Mouse (Mus musculus) adrenal gland, adult 18-20 months (tissue): ENCODE data around the gene Izumo1r. TPM values are rescaled to one million over a fixed set of nuclear protein-coding genes. Genes with fewer than 3 reads are reported as not detected.

ENCODE experiments used
- DNase-seq, 2 experiments: peaks; one replicate each; pipeline ENCODE4 v3.0.0; 2021 to 2022; ENCODE audit warnings: low spot score in 2 of 2
- long read RNA-seq, 2 experiments: library from polyadenylated mRNA; stranded (forward); transcript quantifications; one replicate each; pipeline ENCODE4 v2.0.0; 2021
- total RNA-seq, 2 experiments: library from RNA; stranded (reverse); gene quantifications; 1 replicate in 1 of 2; 2 replicates in 1 of 2; pipeline ENCODE4 v1.2.3; 2021

The Izumo1r gene
- not detected for total RNA-seq
- long read RNA-seq, experiment 1: 0 reads
- long read RNA-seq, experiment 2: 0 reads

- DNase-seq: no peak
These were observed at the start of gene Izumo1r for GRCm38 (mm10) chr9:14903581-14904378. TSS of gene Izumo1r (minus strand) at chr9:14903949.

GRCm38 (mm10) chr9:14951072-14951471 is 47.3 kb upstream of the Izumo1r start:
- no peak for DNase-seq

- DNase-seq: no peak
These were observed 45.1 kb upstream of the Izumo1r start for GRCm38 (mm10) chr9:14948843-14949242.

GRCm38 (mm10) chr9:14946677-14947076 is 42.9 kb upstream of the Izumo1r start:
- no peak for DNase-seq

- no peak for DNase-seq
These were observed 42.2 kb upstream of the Izumo1r start for GRCm38 (mm10) chr9:14945919-14946318.

GRCm38 (mm10) chr9:14942143-14942720 is 38.5 kb upstream of the Izumo1r start:
- DNase-seq: no peak

GRCm38 (mm10) chr9:14939610-14940009 is 35.9 kb upstream of the Izumo1r start:
- DNase-seq: no peak

GRCm38 (mm10) chr9:14937308-14937707 is 33.6 kb upstream of the Izumo1r start:
- DNase-seq: no peak

GRCm38 (mm10) chr9:14934851-14935250 is 31.1 kb upstream of the Izumo1r start:
- DNase-seq: no peak

- no peak for DNase-seq
These were observed 28.2 kb upstream of the Izumo1r start for GRCm38 (mm10) chr9:14931943-14932342.

GRCm38 (mm10) chr9:14931211-14931610 is 27.5 kb upstream of the Izumo1r start:
- DNase-seq: no peak

- DNase-seq: no peak
These were observed 22.8 kb upstream of the Izumo1r start for GRCm38 (mm10) chr9:14926593-14926992.

GRCm38 (mm10) chr9:14923625-14924024 is 19.9 kb upstream of the Izumo1r start:
- DNase-seq: no peak

- DNase-seq: no peak
These were observed 18.3 kb upstream of the Izumo1r start for GRCm38 (mm10) chr9:14921971-14922560.

GRCm38 (mm10) chr9:14921254-14921653 is 17.5 kb upstream of the Izumo1r start:
- DNase-seq: no peak

GRCm38 (mm10) chr9:14920608-14921007 is 16.9 kb upstream of the Izumo1r start:
- no peak for DNase-seq

- DNase-seq: no peak
These were observed 15.3 kb upstream of the Izumo1r start for GRCm38 (mm10) chr9:14918825-14919668.

GRCm38 (mm10) chr9:14917661-14918060 is 13.9 kb upstream of the Izumo1r start:
- no peak for DNase-seq

GRCm38 (mm10) chr9:14912037-14912436 is 8.3 kb upstream of the Izumo1r start:
- DNase-seq: no peak

- DNase-seq: no peak
These were observed 6.2 kb upstream of the Izumo1r start for GRCm38 (mm10) chr9:14909981-14910380.

GRCm38 (mm10) chr9:14907816-14908415 is 4.2 kb upstream of the Izumo1r start:
- DNase-seq: no peak
